Mouse (Mus musculus) urinary bladder, postnatal 25 days (tissue): ENCODE measurements at regions not wholly inside any gene's neighbourhood (a gene's known extent, or its start where the extent isn't known, plus 50 kb on each side); places are given as distances from the start of the nearest gene placed in this dataset.

Experiments used
- DNase-seq: peaks from one replicate; pipeline ENCODE4 v3.0.0; 2022; ENCODE audit warnings: low spot score

- DNase-seq = peak; percentile 56
Observed at GRCm38 (mm10) chr12:54313211-54313845, 109.7 kb upstream of the Egln3 start.

- DNase-seq = no peak
Observed at GRCm38 (mm10) chr12:54312522-54313210, 109.0 kb upstream of the Egln3 start.

GRCm38 (mm10) chr12:54311896-54312521 lies 108.3 kb upstream of the Egln3 start:
- DNase-seq = no peak

GRCm38 (mm10) chr12:54309874-54310273 lies 106.2 kb upstream of the Egln3 start:
- no peak for DNase-seq

- DNase-seq = no peak
Observed at GRCm38 (mm10) chr12:54309219-54309618, 105.6 kb upstream of the Egln3 start.

- no peak for DNase-seq
Observed at GRCm38 (mm10) chr12:54305135-54305630, 101.5 kb upstream of the Egln3 start.

- DNase-seq = no peak
Observed at GRCm38 (mm10) chr12:54303746-54304145, 100.1 kb upstream of the Egln3 start.

- no peak for DNase-seq
Observed at GRCm38 (mm10) chr12:54299506-54299905, 95.8 kb upstream of the Egln3 start.

- DNase-seq = no peak
Observed at GRCm38 (mm10) chr12:54293248-54293647, 89.6 kb upstream of the Egln3 start.

- no peak for DNase-seq
Observed at GRCm38 (mm10) chr12:54290311-54290710, 86.7 kb upstream of the Egln3 start.

- DNase-seq = no peak
Observed at GRCm38 (mm10) chr12:54288747-54289146, 85.1 kb upstream of the Egln3 start.

GRCm38 (mm10) chr12:54288041-54288502 lies 84.4 kb upstream of the Egln3 start:
- DNase-seq = no peak

- no peak for DNase-seq
Observed at GRCm38 (mm10) chr12:54286911-54287819, 83.5 kb upstream of the Egln3 start.

- DNase-seq = no peak
Observed at GRCm38 (mm10) chr12:54283646-54284045, 80.0 kb upstream of the Egln3 start.

- no peak for DNase-seq
Observed at GRCm38 (mm10) chr12:54283011-54283410, 79.4 kb upstream of the Egln3 start.

GRCm38 (mm10) chr12:54282281-54282921 lies 78.7 kb upstream of the Egln3 start:
- no peak for DNase-seq

- DNase-seq = no peak
Observed at GRCm38 (mm10) chr12:54280457-54280856, 76.8 kb upstream of the Egln3 start.

- no peak for DNase-seq
Observed at GRCm38 (mm10) chr12:54280001-54280400, 76.3 kb upstream of the Egln3 start.

- no peak for DNase-seq
Observed at GRCm38 (mm10) chr12:54276978-54277537, 73.4 kb upstream of the Egln3 start.

GRCm38 (mm10) chr12:54273506-54273905 lies 69.8 kb upstream of the Egln3 start:
- DNase-seq = no peak

GRCm38 (mm10) chr12:54272696-54273095 lies 69.0 kb upstream of the Egln3 start:
- no peak for DNase-seq
